Mouse (Mus musculus): ENCODE results near the gene Cpe.

DNA sequence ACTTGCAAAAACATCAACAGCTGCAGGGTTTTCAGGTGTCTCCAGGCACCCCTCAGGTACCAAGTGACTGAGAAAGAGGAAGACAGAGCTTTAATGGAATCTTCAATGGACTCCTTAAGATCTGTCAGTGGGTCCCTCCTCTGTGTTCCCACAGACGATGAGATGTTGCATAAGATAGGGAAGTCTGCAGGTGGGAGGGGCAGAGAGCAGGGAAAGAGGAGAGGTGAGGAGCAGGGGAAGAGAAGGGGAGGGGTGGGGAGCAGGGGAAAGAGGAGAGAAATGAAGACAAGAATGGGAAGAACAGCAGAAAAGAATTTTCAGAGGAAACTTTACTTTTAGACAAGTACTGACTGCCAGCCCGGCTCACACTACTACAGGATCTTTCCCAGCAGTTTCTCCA lies 28.5 kb downstream of the Cpe start:
- TF ChIP-seq EP300 (IDR thresholded peaks at IDR 0.05; ENCODE audit: low read depth) (no peak), CTCF (IDR thresholded peaks at IDR 0.05; ENCODE audit: low read depth) (no peak)

All from heart, postnatal 0 days (tissue).